Mouse (Mus musculus): ENCODE data around the gene Gm5678. TPM values are rescaled to one million over a fixed set of nuclear protein-coding genes. Genes with fewer than 3 reads are reported as not detected.

Gene Gm5678
- total and polyA plus RNA-seq, 2 experiments from 2014 or later, result not detected

DNA sequence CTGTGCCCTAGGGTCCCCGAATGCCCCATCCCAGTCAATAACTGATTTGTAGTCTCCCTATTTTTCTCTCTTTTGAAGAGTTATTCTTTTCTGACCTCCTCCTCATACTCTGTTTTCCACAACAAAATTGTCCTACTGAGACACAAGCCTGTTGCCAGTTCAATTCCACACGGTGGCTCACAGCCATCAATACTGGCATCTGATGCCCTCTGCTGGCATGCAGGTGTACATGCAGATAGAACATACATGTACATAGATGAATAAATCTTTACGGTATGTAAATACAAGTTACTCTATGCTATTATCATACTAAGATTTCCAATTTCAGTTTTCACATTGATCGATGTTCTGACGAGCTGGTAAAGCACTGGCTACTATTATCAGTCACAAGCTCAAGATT is 43.2 kb downstream of the Gm5678 start:
- TF ChIP-seq EP300 (IDR thresholded peaks at IDR 0.05; ENCODE audit: low read depth) (no peak), CTCF (IDR thresholded peaks at IDR 0.05; ENCODE audit: low read depth) (peak; percentile 22; the same call in 1 of the 2 replicates)
- H3K36me3 ChIP-seq (replicated peaks; ENCODE audit: control insufficient read depth, insufficient read depth, low read length), result no peaks in the 10 kb centered on the region
- no peak overlapping the region for H3K9ac ChIP-seq (replicated peaks; ENCODE audit: low read depth, low read length)
- no peak overlapping the region for H3K4me3 ChIP-seq (ENCODE audit: low read depth, low read length)
- H3K9me3 ChIP-seq (replicated peaks; ENCODE audit: control insufficient read depth, low read length), result peaks cover 7% of the 10 kb centered on the region; the same call in 1 of the 2 replicates
- 0 out of 2 replicates have a peak, but pooled peaks cover 1% of the 10 kb centered on the region for H3K27me3 ChIP-seq (ENCODE audit: control insufficient read depth, insufficient read depth, low read length)
- ATAC-seq (ENCODE audit: insufficient read depth, low read depth), result no peak
- no peak for DNase-seq (ENCODE audit: low spot score)
- H3K4me2 ChIP-seq (ENCODE audit: low read depth, low read length), result no peak overlapping the region
- no peak overlapping the region for H3K27ac ChIP-seq (ENCODE audit: low read depth)
- 82% methylated on average over 5 of the region's 5 CpGs for WGBS
- H3K4me1 ChIP-seq (ENCODE audit: control insufficient read depth, insufficient read depth), result no peaks in the 10 kb centered on the region

- DNase-seq (ENCODE audit: low spot score) (no peak), ATAC-seq (ENCODE audit: insufficient read depth, low read depth) (no peak)
- Histone ChIP-seq H3K36me3 (replicated peaks; ENCODE audit: control insufficient read depth, insufficient read depth, low read length) (no peaks in the 10 kb centered on the region), H3K4me3 (ENCODE audit: low read depth, low read length) (no peak overlapping the region), H3K27ac (ENCODE audit: low read depth) (no peak overlapping the region), H3K9me3 (replicated peaks; ENCODE audit: control insufficient read depth, low read length) (no peaks in the 10 kb centered on the region), H3K4me2 (ENCODE audit: low read depth, low read length) (no peak overlapping the region), H3K27me3 (ENCODE audit: control insufficient read depth, insufficient read depth, low read length) (peaks cover 17% of the 10 kb centered on the region; the same call in 1 of the 2 replicates), H3K4me1 (ENCODE audit: control insufficient read depth, insufficient read depth) (no peaks in the 10 kb centered on the region), H3K9ac (replicated peaks; ENCODE audit: low read depth, low read length) (no peak overlapping the region)
- TF ChIP-seq EP300 (IDR thresholded peaks at IDR 0.05; ENCODE audit: low read depth) (no peak), CTCF (IDR thresholded peaks at IDR 0.05; ENCODE audit: low read depth) (no peak)
- 72% methylated on average over 5 of the region's 5 CpGs for WGBS
Observed at GRCm38 (mm10) chr16:93676376-93676775, 48.5 kb downstream of the Gm5678 start.

DNA sequence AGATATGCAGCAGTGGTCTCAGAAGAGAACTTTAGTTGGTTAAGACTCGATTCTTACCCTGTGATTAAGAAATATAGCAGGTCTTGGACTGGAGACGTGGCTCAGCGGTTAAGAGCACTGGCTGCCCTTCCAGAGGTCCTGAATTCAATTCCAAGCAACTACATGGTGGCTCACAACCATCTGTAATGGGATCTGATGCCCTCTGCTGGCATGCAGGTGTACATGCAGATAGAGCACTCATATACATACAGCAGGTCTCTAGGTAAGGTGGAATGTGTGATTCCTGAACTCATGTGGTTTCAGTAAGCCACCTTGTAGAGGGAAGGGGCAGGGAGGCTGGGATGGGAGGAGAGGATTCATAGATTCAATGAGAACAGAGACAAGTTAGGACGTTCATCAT is 50.3 kb downstream of the Gm5678 start:
- H3K9me3 ChIP-seq (replicated peaks; ENCODE audit: control insufficient read depth, low read length), result no peaks in the 10 kb centered on the region
- no peak overlapping the region for H3K27ac ChIP-seq (ENCODE audit: low read depth)
- no peak overlapping the region for H3K9ac ChIP-seq (replicated peaks; ENCODE audit: low read depth, low read length)
- peaks cover 6% of the 10 kb centered on the region for H3K4me1 ChIP-seq (ENCODE audit: control insufficient read depth, insufficient read depth)
- H3K4me2 ChIP-seq (ENCODE audit: low read depth, low read length), result no peak overlapping the region
- H3K36me3 ChIP-seq (replicated peaks; ENCODE audit: control insufficient read depth, insufficient read depth, low read length), result no peaks in the 10 kb centered on the region
- no peak for TF ChIP-seq CTCF (IDR thresholded peaks at IDR 0.05; ENCODE audit: low read depth)
- no peak for TF ChIP-seq EP300 (IDR thresholded peaks at IDR 0.05; ENCODE audit: low read depth)
- H3K27me3 ChIP-seq (ENCODE audit: control insufficient read depth, insufficient read depth, low read length), result peaks cover 34% of the 10 kb centered on the region
- DNase-seq (ENCODE audit: low spot score), result no peak
- ATAC-seq (ENCODE audit: insufficient read depth, low read depth), result no peak
- WGBS, result 81% methylated on average over 4 of the region's 4 CpGs
- H3K4me3 ChIP-seq (ENCODE audit: low read depth, low read length), result no peak overlapping the region

GRCm38 (mm10) chr16:93679165-93679564 is 51.3 kb downstream of the Gm5678 start:
- 35% methylated on average over 9 of the region's 9 CpGs for WGBS
- Histone ChIP-seq H3K9me3 (replicated peaks; ENCODE audit: control insufficient read depth, low read length) (no peaks in the 10 kb centered on the region), H3K9ac (replicated peaks; ENCODE audit: low read depth, low read length) (no peak overlapping the region), H3K36me3 (replicated peaks; ENCODE audit: control insufficient read depth, insufficient read depth, low read length) (no peaks in the 10 kb centered on the region), H3K4me1 (ENCODE audit: control insufficient read depth, insufficient read depth) (peaks cover 15% of the 10 kb centered on the region), H3K27me3 (ENCODE audit: control insufficient read depth, insufficient read depth, low read length) (peaks cover 44% of the 10 kb centered on the region), H3K4me2 (ENCODE audit: low read depth, low read length) (no peak overlapping the region), H3K27ac (ENCODE audit: low read depth) (no peak overlapping the region), H3K4me3 (ENCODE audit: low read depth, low read length) (no peak overlapping the region)
- no peak for ATAC-seq (ENCODE audit: insufficient read depth, low read depth)
- DNase-seq (ENCODE audit: low spot score), result no peak
- TF ChIP-seq CTCF (IDR thresholded peaks at IDR 0.05; ENCODE audit: low read depth) (no peak), EP300 (IDR thresholded peaks at IDR 0.05; ENCODE audit: low read depth) (no peak)

Other genes with a start within 250 kb of the Gm5678 start
- 3.2 and 5.3 TPM in 2 replicates for gene Setd4, start 24.0 kb upstream of the Gm5678 start, total RNA-seq (2014; rRNA removed; ENCODE audit: low replicate concordance)
- 3.7 TPM in 2 replicates for gene Setd4, start 24.0 kb upstream of the Gm5678 start, polyA plus RNA-seq (2015; fragmentation: Nextera tagmentation; extraction: Ambion mirVana)
- 17.2 and 55.5 TPM in 2 replicates for gene Cbr1, start 22.2 kb upstream of the Gm5678 start, total RNA-seq (2014; rRNA removed; ENCODE audit: low replicate concordance)
- gene Cbr1, start 22.2 kb upstream of the Gm5678 start, polyA plus RNA-seq (2015; fragmentation: Nextera tagmentation; extraction: Ambion mirVana), result 54.5 and 56.1 TPM in 2 replicates
- 1.6 TPM in 1 of 2 replicates, not detected in the other for gene Cbr3, start 55.1 kb downstream of the Gm5678 start, total RNA-seq (2014; rRNA removed; ENCODE audit: low replicate concordance)
- 1.3 and 1.7 TPM in 2 replicates for gene Cbr3, start 55.1 kb downstream of the Gm5678 start, polyA plus RNA-seq (2015; fragmentation: Nextera tagmentation; extraction: Ambion mirVana)
- gene Dop1b, start 83.8 kb downstream of the Gm5678 start, total RNA-seq (2014; rRNA removed; ENCODE audit: low replicate concordance), result 13.0 and 13.2 TPM in 2 replicates
- gene Dop1b, start 83.8 kb downstream of the Gm5678 start, polyA plus RNA-seq (2015; fragmentation: Nextera tagmentation; extraction: Ambion mirVana), result 6.0 and 7.2 TPM in 2 replicates
- gene Morc3, start 204.0 kb downstream of the Gm5678 start, total RNA-seq (2014; rRNA removed; ENCODE audit: low replicate concordance), result 35.5 and 38.8 TPM in 2 replicates
- 14.7 and 20.2 TPM in 2 replicates for gene Morc3, start 204.0 kb downstream of the Gm5678 start, polyA plus RNA-seq (2015; fragmentation: Nextera tagmentation; extraction: Ambion mirVana)